Mouse (Mus musculus): ENCODE measurements around the gene Hic2. TPM values are rescaled to one million over a fixed set of nuclear protein-coding genes. Genes with fewer than 3 reads are reported as not detected.

Hic2 gene
- polyA plus RNA-seq, 1 experiment: 1.1 TPM

DNA sequence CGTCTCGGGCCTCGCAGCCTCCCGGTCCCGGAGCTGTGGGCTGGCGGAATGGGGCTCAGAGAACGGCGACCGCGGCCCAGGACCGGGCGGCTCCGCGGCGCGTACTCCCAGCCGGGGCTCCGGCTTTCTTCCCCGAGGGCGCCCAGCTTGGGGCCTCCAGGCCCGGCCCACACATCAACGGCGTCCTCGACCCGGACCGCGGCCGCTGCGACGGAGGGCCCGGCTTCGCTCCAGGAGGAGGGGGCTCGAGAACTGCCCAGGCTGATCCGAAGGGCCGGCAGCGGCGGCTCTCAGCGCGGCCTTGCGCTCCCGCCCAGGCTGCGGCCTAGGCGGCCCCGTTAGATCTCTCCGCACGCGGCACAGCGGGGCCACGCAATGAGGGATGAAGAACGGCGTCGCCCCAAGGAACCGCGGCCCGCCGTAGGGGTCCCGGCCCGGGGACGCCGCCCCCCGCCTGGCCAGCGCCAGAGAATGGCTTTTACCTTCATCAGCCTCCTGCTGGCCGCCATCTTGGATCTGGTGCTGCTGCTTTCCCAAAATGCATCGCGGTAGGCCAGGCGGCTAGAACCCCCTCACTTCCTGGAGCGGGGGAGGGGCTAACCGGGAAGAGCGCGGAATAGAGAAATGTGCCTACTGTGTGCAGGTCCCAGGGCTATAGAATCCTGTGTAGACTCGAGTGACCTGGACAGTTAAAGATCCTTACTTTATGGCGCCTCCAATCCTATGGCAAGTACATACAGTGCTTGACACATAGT is 32.2 kb upstream of the Hic2 start:
- H3ac ChIP-seq (ENCODE audit: control insufficient read depth, insufficient read length): peak overlapping the region; percentile 83
- H3K4me2 ChIP-seq (ENCODE audit: low read depth): peak overlapping the region; percentile 94
- H3K4me3 ChIP-seq: peak overlapping the region; percentile 85
- peak; percentile 15 for TF ChIP-seq E2F4 (IDR thresholded peaks at IDR 0.05; ENCODE audit: insufficient read depth)
- no peak for TF ChIP-seq CEBPB (IDR thresholded peaks at IDR 0.05; ENCODE audit: insufficient read depth, poor library complexity, severe bottlenecking)
- no peak for TF ChIP-seq USF1 (IDR thresholded peaks at IDR 0.05; ENCODE audit: low read depth)
- no peak for TF ChIP-seq TCF12 (IDR thresholded peaks at IDR 0.05; ENCODE audit: insufficient read depth, poor library complexity, severe bottlenecking)
- no peak for TF ChIP-seq MYOD1 (IDR thresholded peaks at IDR 0.05; ENCODE audit: control insufficient read depth in 1 of 3, insufficient read length in 2 of 3, low read depth in 2 of 3)
- TF ChIP-seq POLR2A (IDR thresholded peaks at IDR 0.05; ENCODE audit: insufficient read length, low read depth): peak; percentile 68
- TF ChIP-seq POLR2AphosphoS2 (IDR thresholded peaks at IDR 0.05; ENCODE audit: insufficient read length, low read depth): peak; percentile 70
- TF ChIP-seq REST (IDR thresholded peaks at IDR 0.05; ENCODE audit: insufficient read depth, insufficient read length): no peak
- TF ChIP-seq MAX (IDR thresholded peaks at IDR 0.05; ENCODE audit: low read depth): no peak
- peaks cover 49% of the 10 kb centered on the region for H3K79me2 ChIP-seq (ENCODE audit: control insufficient read depth, insufficient read depth)
- H3K27me3 ChIP-seq (ENCODE audit: control insufficient read depth, insufficient read depth, insufficient read length): no peaks in the 10 kb centered on the region
- no peaks in the 10 kb centered on the region for H3K36me3 ChIP-seq (ENCODE audit: control insufficient read depth, insufficient read depth)

DNA sequence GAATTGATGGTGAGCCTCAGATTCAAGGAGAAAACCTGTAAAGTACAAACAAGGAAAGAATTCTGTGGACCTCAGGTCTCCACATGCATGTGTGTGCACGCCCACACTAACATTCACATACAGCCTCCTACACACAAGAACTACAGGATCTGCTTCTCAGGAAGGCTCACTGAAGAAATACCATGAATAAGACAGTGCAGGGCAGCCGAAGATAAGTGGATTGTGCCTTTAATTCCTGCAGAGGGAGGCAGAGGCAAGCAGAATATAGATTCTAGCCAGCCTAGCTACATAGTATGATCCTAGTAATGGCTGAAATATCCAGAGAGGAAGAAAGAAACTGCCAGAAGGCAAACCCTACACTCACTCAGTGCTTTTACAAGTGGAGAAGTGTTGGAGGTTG is 31.4 kb upstream of the Hic2 start:
- TF ChIP-seq CEBPB (IDR thresholded peaks at IDR 0.05; ENCODE audit: insufficient read depth, poor library complexity, severe bottlenecking) (no peak), TCF3 (IDR thresholded peaks at IDR 0.05; ENCODE audit: insufficient read length, low read depth) (no peak), MAX (IDR thresholded peaks at IDR 0.05; ENCODE audit: low read depth) (no peak), POLR2AphosphoS2 (IDR thresholded peaks at IDR 0.05; ENCODE audit: insufficient read length, low read depth) (no peak), POLR2A (IDR thresholded peaks at IDR 0.05; ENCODE audit: insufficient read length, low read depth) (no peak), USF1 (IDR thresholded peaks at IDR 0.05; ENCODE audit: low read depth) (no peak), MYOD1 (IDR thresholded peaks at IDR 0.05; ENCODE audit: control insufficient read depth in 1 of 3, insufficient read length in 2 of 3, low read depth in 2 of 3) (no peak), SRF (IDR thresholded peaks at IDR 0.05; ENCODE audit: control insufficient read depth, insufficient read length, low read depth) (no peak), MYOG (IDR thresholded peaks at IDR 0.05; ENCODE audit: control insufficient read depth in 1 of 3, insufficient read depth in 1 of 3, insufficient read length in 2 of 3, low read depth in 2 of 3) (no peak), REST (IDR thresholded peaks at IDR 0.05; ENCODE audit: insufficient read depth, insufficient read length) (no peak), TCF12 (IDR thresholded peaks at IDR 0.05; ENCODE audit: insufficient read depth, poor library complexity, severe bottlenecking) (no peak)
- Histone ChIP-seq H3K4me2 (ENCODE audit: low read depth) (no peak overlapping the region), H3K27me3 (ENCODE audit: control insufficient read depth, insufficient read depth, insufficient read length) (no peaks in the 10 kb centered on the region), H3K79me2 (ENCODE audit: control insufficient read depth, insufficient read depth) (peaks cover 41% of the 10 kb centered on the region), H3ac (ENCODE audit: control insufficient read depth, insufficient read length) (no peak overlapping the region), H3K36me3 (ENCODE audit: control insufficient read depth, insufficient read depth) (no peaks in the 10 kb centered on the region), H3K4me3 (peak overlapping the region; percentile 85)

GRCm38 (mm10) chr16:17202549-17202948 is 30.8 kb upstream of the Hic2 start, which contains the start of gene Ube2l3:
Ube2l3 (minus strand) TSS chr16:17202649.
- peaks cover 35% of the 10 kb centered on the region for H3K79me2 ChIP-seq (ENCODE audit: control insufficient read depth, insufficient read depth)
- H3K4me3 ChIP-seq: peak within 1 kb of the TSS; percentile 85
- H3K27me3 ChIP-seq (ENCODE audit: control insufficient read depth, insufficient read depth, insufficient read length): no peaks in the 10 kb centered on the region
- H3ac ChIP-seq (ENCODE audit: control insufficient read depth, insufficient read length): peak within 1 kb of the TSS; percentile 83
- no peak for TF ChIP-seq TCF3 (IDR thresholded peaks at IDR 0.05; ENCODE audit: insufficient read length, low read depth)
- TF ChIP-seq REST (IDR thresholded peaks at IDR 0.05; ENCODE audit: insufficient read depth, insufficient read length): no peak
- TF ChIP-seq USF1 (IDR thresholded peaks at IDR 0.05; ENCODE audit: low read depth): no peak
- no peak for TF ChIP-seq MYOD1 (IDR thresholded peaks at IDR 0.05; ENCODE audit: control insufficient read depth in 1 of 3, insufficient read length in 2 of 3, low read depth in 2 of 3)
- no peak for TF ChIP-seq SRF (IDR thresholded peaks at IDR 0.05; ENCODE audit: control insufficient read depth, insufficient read length, low read depth)
- TF ChIP-seq MYOG (IDR thresholded peaks at IDR 0.05; ENCODE audit: control insufficient read depth in 1 of 3, insufficient read depth in 1 of 3, insufficient read length in 2 of 3, low read depth in 2 of 3): no peak
- TF ChIP-seq MAX (IDR thresholded peaks at IDR 0.05; ENCODE audit: low read depth): no peak
- TF ChIP-seq E2F4 (IDR thresholded peaks at IDR 0.05; ENCODE audit: insufficient read depth): no peak
- TF ChIP-seq POLR2AphosphoS2 (IDR thresholded peaks at IDR 0.05; ENCODE audit: insufficient read length, low read depth): no peak
- no peak for TF ChIP-seq CEBPB (IDR thresholded peaks at IDR 0.05; ENCODE audit: insufficient read depth, poor library complexity, severe bottlenecking)
- TF ChIP-seq TCF12 (IDR thresholded peaks at IDR 0.05; ENCODE audit: insufficient read depth, poor library complexity, severe bottlenecking): no peak
- peak within 1 kb of the TSS; percentile 18 for H3K4me2 ChIP-seq (ENCODE audit: low read depth)
- no peaks in the 10 kb centered on the region for H3K36me3 ChIP-seq (ENCODE audit: control insufficient read depth, insufficient read depth)

GRCm38 (mm10) chr16:17204990-17205389 is 28.4 kb upstream of the Hic2 start:
- Histone ChIP-seq H3K4me2 (ENCODE audit: low read depth) (no peak overlapping the region), H3K4me3 (no peak overlapping the region), H3ac (ENCODE audit: control insufficient read depth, insufficient read length) (no peak overlapping the region), H3K27me3 (ENCODE audit: control insufficient read depth, insufficient read depth, insufficient read length) (no peaks in the 10 kb centered on the region), H3K79me2 (ENCODE audit: control insufficient read depth, insufficient read depth) (peaks cover 11% of the 10 kb centered on the region), H3K36me3 (ENCODE audit: control insufficient read depth, insufficient read depth) (no peaks in the 10 kb centered on the region)
- no peak for TF ChIP-seq CEBPB (IDR thresholded peaks at IDR 0.05; ENCODE audit: insufficient read depth, poor library complexity, severe bottlenecking)
